Mouse (Mus musculus) thymus, postnatal 10 days (tissue): ENCODE measurements at regions not wholly inside any gene's neighbourhood (a gene's known extent, or its start where the extent isn't known, plus 50 kb on each side); places are given as distances from the start of the nearest gene placed in this dataset.

Experiments used
- DNase-seq, 2 experiments: peaks; one replicate each; pipeline ENCODE4 v3.0.0; 2021; ENCODE audit warnings: low spot score in 2 of 2

DNA sequence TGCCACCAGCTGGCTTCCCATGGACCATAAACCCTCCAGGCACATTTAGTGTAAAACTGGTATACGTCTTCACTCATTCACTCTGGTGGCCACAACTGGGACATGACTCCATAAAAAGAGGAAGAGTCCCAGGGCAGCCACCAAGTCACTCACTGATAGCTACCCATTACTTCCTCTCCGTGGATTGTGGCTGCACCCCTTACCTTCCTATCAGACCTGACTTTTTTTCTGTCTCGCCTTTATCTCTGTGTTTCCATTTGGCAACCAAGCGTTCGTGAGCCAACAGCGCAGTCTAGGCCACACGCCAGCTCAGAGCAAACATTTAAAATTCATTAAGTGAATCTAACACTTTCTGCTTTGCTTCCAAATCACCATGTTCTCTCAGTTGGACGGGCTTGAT is 53.9 kb upstream of the Slc44a1 start:
- DNase-seq, result no peak

DNA sequence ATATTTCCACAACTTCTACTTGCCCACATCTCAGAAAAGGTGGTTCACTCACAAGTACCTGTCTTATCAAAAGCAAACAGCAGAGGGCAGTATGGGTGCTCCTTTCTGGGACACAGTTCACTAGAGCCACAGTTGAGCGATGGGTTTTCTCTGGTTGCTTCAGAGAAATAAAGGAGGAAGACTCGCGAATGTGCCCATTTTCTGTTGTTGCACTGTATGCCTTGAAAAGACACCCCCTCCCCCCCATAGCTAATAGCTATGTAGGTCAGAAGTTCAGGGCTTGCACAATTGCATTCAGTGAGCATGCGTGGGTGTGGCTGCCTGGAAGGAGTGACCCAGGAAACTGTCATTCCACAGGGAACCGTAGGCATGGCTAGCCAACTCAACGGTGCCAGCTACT is 55.5 kb upstream of the Slc44a1 start:
- peak; percentile 40 to 80 for DNase-seq

DNA sequence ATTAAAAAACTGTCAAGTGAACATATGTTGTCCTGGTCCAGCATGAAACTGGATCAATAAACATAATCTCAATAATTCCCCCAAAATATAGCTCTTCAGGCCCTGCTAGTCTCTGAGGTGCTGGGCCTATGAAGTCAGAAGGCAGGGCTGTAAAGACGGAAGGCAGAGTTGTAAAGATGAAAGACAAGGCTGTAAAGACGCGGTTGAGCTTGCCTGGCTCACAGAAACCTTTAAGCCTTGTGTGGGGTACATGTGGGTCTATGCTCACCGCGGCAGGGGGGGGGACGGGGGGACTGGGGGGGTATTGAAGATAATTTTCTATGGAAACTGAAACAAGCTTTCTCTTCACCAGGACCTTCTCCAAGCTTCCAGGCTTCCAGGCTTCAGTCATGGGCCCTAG is 56.1 kb upstream of the Slc44a1 start:
- DNase-seq, result no peak

DNA sequence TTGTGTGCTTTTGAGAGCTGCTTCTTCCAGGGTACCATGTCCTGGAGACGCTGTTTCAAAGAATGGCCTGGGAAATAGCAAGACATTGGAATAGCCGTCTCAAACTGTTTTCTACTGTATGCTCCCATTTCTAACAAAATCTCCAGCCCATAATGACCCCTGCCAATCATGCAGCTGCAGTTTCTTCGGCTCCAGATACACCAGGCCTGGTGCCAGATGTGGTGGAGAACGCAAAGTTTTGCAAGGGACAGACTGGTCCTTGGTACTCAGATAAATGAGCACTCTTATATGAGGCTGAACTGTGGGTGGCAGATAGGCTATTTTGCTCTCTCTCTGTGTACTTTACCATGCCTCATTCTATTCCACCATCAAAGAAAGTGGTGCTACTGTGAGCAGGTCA is 58.2 kb upstream of the Slc44a1 start:
- DNase-seq, result no peak

DNA sequence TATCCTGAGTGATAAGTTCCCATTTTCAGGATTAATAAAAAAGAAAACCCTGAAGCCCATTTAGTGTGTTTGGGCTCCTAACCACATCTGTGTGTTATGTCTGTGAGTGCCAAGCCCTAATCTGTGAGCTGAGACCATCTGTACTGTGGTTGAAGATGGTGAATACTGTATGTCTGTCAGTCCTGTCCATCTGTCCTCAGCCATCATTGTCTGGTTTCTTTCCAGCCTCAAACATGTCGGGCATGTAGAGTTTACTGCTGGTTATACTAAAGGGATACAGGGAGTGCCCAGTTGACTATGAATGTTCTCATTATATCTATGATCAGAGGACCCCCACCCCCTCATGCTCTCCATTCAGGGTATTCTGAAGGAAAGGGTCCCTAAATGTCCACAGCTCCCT is 60.4 kb upstream of the Slc44a1 start:
- DNase-seq, result no peak

DNA sequence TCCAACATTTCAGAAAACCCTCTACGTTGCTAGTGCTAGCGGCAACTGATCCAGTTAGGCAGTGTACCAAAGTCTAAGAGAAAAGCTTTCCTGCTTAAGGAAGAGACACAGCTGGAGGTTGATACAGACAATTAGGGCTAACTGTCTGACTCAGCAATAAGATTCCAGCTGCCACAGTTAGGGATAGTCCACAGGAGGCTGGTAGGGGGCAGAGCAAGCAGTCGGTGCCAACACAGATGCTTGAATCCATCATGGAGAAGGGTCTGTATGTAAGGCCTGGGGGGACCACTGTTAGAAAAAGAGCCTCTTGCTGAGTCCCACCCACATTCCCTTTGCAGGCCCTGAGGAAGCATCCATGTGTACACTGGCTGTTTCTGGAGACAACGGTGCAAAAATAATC is 63.2 kb upstream of the Slc44a1 start:
- no peak for DNase-seq

DNA sequence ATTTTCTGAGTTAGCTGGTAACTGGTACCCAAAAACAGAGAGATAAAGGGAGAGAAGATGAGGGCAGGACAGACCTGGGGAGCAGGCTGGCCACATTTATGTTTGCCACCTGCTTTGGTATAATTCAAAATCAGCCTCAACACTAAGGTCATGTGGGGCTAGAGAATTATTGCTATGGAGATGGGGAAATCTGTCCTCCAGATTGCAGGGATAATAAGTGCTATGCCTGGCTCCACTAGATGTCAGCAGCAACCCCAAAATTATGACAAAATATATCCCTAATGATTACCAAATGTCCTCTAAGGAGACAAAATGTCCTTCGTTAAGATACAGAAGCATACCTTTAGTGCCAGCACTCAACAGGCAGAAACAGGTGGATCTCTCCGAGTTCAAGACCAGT is 83.8 kb upstream of the Slc44a1 start:
- no peak for DNase-seq

DNA sequence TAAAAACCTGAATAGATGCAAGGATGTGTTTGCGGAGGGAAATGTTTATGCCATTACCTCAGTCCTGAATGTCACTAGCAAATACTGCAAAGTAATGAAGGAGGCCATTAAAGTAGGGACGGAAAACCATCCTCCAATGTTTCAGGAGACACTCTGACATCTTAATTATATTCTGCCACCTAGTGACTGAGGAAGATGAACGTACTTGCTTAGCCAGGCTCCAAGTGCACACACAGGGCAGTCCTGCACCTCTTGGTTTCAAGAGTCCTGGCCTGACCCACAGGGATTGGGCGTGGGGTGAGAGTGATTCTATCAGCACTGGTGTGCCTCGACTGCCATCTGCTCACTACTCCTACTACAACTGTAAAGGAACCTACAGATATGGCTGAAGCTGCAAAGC is 85.3 kb upstream of the Slc44a1 start:
- DNase-seq, result peak in 1 of 2 experiments; percentile 4

DNA sequence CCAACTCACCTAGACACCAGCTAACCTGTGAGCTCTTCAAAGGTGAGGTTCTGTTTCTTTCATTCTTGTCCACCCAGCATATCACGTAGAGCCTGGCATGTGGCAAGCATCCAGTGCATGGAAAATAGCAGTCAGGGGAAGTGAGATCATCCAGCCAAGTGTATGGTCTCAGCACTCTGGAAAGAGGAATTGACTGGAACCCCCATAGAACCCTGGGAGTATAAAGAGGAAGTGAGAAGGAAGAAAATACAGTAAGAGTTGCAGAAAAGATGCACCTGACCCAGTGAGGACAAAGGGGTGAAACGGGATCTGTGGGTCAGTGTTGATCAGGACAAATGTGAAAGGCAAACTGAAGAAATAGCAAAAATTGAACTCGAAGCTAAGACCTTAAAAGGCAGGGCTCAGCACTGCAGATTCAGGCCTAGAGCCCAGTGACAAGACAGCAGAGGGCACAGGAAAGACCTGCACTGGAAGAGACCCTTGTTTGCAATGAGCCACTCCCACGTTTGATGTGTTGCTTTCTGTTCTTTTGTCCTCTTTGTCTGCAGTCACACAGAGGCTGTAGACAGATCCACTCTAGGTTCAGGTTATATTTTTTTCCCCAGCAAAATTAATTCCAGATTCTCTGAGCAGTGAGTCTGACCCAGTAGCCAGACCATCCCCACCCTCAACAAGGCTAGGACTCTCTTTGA is 86.7 kb upstream of the Slc44a1 start:
- no peak for DNase-seq

DNA sequence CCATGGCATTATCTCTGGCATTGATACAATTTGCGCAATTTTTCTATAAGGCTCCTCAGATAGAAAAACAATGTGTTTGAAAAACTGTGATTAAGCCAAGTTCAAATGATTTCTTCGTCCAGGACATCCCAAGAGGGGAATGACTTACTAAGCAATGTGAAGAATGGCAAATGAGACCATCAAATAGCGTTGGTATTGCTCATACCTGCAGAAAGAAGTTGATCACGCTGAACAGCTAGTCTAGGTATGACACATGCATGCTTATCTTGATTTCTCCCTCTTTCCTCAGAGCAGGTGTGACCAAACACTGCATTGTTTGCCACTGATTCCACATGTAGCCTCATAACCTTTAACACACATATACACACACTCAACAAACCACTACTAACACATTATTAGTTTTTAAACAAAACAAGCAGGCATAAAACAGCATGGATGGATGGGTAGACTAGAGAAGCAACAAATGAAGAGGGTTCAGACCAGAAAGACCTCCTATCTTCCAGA is 89.1 kb upstream of the Slc44a1 start:
- no peak for DNase-seq

DNA sequence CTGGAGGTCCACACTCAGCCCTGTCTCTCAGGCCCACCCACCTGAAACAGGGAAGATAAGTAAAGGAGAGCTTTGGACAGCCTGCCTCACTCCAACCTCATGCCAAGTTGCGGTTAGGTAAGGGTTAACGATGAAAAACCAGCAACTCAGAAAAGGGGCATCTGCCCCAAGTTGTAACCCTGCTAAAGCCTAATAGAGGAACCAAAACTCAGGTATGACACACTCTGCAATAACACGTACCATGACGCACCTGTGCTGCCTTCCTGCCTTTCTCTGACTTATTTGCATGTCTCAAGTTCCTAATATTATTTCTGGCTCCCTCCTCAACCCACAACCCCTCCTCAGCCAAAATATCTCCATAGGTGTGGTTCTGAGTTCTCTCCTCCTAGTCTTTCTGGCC is 94.9 kb upstream of the Slc44a1 start:
- no peak for DNase-seq

DNA sequence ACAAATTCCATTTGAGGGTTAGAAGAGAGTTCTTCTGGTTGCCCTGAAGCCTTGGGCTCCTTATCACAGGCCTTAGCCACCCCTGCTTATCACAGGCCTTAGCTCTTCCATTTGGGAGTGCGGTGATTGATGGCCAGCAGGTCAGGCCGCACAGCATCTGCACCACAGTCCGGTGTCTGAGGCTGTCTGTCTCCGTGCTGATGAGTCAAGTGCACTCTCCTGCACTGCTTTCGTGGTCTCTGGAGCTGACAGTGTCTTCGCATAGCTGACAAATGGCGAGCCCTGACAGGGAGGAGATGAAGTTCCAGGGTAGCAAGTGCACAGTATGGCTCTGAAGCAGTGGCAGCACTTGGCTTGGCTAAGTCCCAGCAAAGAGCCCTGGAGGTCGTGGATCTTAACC is 95.7 kb upstream of the Slc44a1 start:
- no peak for DNase-seq

DNA sequence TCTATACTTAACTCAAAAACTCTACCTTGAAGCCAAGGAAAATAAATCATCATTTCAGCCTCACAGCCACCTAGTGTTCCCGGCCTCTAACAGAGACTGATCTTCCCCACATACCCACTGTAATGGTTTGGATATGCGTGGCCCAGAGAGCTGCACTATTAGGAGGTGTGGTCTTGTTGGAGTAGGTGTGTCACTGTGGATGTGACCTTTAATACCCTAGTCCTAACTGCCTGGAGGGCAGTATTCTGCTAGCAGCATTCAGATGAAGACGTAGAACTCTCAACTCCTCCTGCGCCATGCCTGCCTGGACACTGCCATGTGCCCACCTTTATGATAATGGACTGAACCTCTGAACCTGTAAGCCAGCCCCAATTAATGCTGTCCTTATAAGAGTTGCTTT is 99.0 kb upstream of the Slc44a1 start:
- DNase-seq, result no peak

DNA sequence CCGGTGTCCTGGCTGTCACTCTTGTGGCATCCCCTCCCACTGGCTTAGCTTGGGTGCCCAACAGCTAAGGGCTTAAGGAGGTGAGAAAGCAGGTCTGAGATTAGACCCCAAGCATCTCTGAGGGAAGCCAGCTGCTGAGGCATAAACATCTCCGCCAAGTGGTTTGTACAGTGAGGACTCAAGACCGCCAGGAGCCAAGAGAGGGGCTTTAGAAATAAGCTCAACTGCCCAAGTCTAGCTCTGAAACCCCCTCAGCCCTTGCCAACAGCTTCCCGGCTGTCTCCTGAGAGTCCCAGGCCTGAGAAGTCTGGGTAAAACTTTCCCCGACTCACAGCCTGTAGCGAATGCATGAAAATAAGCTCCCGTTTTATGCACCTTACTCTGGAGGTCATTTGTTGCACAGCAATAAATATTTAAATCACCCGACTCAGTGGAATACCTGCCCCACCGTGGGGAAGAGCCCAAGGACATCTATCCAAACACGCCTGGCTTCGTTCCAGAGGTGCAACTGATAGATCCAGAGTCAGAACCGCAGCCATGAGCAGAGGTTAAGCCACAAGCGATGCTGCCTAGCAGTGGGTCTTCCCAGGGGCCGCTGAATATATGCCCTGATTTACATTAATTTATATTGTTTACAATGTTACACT is 100.1 kb upstream of the Slc44a1 start:
- DNase-seq, result no peak

DNA sequence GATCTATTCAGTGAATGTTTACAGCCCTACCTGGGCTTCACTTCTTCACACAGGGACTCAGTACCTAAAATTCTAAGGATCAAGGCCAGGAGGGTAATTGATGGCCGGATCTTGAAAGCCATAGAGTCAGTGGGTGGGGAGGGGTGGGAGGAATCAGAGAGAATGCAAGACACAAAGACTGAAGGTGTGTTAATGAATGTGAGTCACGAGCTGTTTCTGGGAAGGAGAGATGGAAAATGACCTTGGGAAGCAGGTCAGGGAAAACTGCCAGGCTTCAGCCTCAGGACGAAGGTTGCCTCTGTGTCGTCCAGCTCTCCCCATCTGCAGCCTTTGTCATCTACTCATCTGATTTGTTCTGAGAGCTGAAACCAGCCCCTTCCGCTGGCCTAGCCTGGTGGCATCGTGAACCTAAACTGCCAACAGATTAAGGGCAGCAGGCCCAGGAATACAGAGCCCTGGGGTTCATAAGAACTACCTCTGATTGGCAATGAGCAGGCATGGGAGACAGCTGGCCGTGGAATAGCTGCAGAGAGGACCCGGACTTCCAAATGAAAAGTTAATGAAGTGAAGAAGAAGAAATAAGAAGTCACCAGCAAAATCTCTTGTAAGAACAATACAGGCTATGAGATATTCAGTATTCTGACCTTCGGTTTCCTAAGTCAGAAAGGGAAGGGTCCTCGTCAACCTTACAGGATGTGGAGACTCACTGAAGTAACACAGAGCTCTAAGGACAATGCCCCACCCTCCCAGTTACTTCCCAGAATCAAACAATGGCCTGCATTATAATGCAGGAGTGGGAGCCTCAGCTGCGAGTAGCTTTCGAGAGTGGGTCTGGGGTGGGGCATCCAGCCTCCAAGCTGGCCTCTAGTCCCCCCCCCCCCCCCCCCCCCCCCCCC is 100.8 kb upstream of the Slc44a1 start:
- DNase-seq, result no peak

DNA sequence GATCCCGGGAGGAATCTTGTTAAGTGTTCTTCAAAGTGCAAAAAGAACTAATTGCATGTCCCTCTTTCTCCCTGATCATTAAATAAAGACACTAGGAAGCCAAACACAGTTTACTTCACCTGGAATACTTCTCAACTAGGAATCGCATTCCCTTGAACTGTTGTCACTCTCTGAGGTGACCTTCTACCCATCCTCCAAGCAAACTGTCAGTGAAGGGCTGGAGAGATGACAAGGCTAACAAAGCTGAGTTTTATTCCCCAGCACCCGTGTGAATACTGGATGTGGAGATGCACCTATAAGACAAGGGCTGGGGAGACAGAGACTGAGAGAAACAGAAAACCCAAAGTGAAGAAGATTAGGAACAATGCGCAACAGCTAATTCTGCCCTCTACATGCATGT is 101.7 kb upstream of the Slc44a1 start:
- DNase-seq, result no peak

DNA sequence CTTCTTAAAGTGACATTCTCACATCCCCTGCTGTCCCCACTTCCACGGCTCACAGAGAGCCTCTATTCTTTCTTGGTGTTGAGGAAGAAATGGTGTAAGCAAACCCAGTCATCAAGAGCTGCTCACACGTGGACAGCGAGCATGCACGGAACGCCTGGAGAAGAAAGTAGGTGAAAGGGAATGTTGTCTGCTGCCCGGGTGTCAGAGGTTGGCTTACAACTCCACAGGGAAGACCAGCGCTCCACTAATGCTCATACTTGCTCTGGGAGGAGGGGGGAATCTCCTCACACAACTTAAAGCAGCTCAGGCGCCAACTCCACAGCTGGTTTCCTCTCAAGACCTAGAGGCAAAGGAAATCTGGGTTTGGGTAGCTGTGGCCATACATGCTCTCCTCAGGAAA is 102.4 kb upstream of the Slc44a1 start:
- no peak for DNase-seq

DNA sequence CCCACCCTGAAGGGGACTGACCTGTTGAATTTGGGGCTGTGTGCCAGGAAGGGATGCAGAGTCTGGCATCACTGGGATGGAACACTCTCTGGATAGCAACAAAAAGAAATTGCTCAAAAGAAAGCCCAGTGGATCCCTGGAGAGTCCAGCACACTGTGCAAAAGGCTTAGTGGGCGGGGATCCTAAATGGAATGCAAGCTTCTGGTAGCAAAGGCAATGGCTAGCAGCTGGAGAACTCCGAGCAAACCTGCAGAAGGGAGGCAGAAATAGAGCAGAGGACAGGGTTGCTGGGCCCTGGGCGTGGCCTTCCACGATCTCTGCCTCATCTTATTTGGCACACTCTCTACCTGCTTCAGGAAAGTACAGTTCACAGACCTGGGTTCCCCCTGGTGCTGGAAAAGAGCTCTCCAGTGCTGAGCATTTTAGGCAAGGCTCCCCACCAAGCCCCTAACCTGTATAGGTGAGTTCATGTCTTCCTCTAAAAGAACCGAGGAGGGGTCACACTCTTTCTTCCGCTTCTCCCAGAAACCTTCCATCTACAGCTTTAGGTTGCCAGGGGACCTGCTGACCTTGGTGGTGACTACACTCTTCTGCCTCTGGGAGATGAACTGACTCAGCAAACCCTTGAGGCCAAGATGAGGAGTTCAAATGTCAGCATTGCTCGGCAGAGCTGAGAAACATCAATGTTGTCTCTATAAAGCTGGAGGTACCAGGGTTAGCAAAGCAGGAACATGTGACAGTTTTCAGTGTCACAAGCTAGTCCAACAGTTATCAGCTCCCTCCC is 112.6 kb upstream of the Slc44a1 start:
- no peak for DNase-seq

DNA sequence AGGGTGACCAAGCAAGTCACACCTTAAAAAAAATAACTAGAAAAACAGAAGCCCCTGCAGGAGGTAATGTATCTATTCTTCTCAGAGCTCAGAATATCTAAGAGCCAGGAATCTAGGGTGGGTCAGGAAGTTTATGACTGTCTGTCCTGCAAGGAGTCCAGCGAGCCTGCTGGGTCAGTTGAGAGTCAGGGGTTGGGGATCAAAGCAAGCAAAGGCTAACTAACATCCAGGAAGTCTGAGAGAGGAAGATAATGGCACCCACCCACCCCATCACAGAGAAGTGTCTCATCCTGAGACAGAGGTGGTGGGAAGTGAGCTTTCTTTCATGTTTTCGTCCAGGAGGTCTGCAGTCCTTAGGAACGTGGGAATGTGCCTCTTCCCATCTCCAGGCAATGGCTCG is 116.4 kb upstream of the Slc44a1 start:
- no peak for DNase-seq

DNA sequence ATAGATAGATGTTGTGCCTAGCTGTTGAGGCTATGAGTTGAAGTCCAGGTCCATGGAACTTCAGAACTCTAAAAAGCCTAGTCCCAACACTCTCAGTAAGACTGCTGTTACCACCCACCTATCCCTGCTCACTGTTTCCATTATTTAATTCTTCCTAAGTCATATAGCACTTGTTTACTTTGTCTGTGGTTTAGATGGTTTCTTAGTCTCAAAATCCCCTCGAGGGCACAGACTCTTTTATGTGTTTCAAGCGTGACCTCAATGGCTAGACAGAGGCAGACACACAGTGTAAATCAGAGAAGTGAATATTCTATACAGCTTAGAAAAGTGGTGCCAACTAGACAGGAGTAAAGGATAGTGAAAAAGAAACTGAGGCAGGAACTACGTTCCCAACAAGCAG is 117.0 kb upstream of the Slc44a1 start:
- DNase-seq, result no peak

DNA sequence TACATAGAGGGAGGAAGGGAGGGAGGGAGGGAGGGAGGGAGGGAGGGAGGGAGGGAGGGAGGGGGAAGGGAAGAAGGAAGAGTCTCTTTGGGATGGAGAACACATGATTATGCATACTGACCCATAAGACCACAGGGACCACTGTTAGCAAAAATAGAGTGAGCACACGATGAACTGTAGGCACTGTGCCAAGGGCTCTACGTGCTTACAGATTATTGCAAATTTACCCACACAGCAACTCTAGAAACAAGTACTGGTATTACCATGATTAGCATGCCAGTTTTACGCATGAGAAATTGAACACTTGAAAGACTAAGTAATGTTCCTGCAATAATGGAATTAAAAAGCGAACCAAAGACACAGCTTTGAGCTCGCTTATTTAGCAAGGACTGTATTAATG is 117.7 kb upstream of the Slc44a1 start:
- no peak for DNase-seq
